16 mouse cellular contexts compared by ENCODE assay signal in genomic region chr7:126430167-126430566, GRCm38 (mm10). TPM values are rescaled to one million over a fixed set of nuclear protein-coding genes. Genes with fewer than 3 reads are reported as not detected.
DNase-seq lines count a peak whose midpoint lies in the region; ATAC-seq and TF ChIP-seq lines count a peak whose summit lies in the region.
"Had no signal": no experiment of that assay in that cellular context is flagged by ENCODE, and none has a peak within 500 bp of the region (broad histone marks: within the 10 kb centered on the region; RNA-seq: fewer than 3 reads in every experiment).

No protein-coding gene starts in this region.

- no peak overlapping the region; the same call in 1 of the 2 replicates for H3K27ac ChIP-seq in gastrocnemius, adult 2 months
- no peak overlapping the region for H3K27ac ChIP-seq in embryonic facial prominence, embryonic 15.5 days (replicated peaks)
- H3K27ac ChIP-seq in neural tube, embryonic 15.5 days (replicated peaks): no peak overlapping the region

- no peak overlapping the region for H3K9ac ChIP-seq in embryonic facial prominence, embryonic 15.5 days
- H3K9ac ChIP-seq in neural tube, embryonic 15.5 days (replicated peaks): peak overlapping the region; percentile 87; the same call in 1 of the 2 replicates

- H3K27me3 ChIP-seq in megakaryocyte, embryonic 14.5 days (replicated peaks): no peaks in the 10 kb centered on the region
- H3K27me3 ChIP-seq in embryonic facial prominence, embryonic 15.5 days: no peaks in the 10 kb centered on the region
- no peaks in the 10 kb centered on the region for H3K27me3 ChIP-seq in neural tube, embryonic 15.5 days (replicated peaks)
- H3K27me3 ChIP-seq: intestine, embryonic 15.5 days had no signal

- peaks cover 16% of the 10 kb centered on the region for H3K9me3 ChIP-seq in megakaryocyte, embryonic 14.5 days
- H3K9me3 ChIP-seq in embryonic facial prominence, embryonic 15.5 days (replicated peaks): no peaks in the 10 kb centered on the region
- H3K9me3 ChIP-seq in neural tube, embryonic 15.5 days (replicated peaks): no peaks in the 10 kb centered on the region
- H3K9me3 ChIP-seq: intestine, embryonic 15.5 days had no signal

- H3K36me3 ChIP-seq in megakaryocyte, embryonic 14.5 days (replicated peaks; ENCODE audit: low read length): peaks cover 63% of the 10 kb centered on the region
- H3K36me3 ChIP-seq in embryonic facial prominence, embryonic 15.5 days: peaks cover 12% of the 10 kb centered on the region
- peaks cover 11% of the 10 kb centered on the region; the same call in 1 of the 2 replicates for H3K36me3 ChIP-seq in neural tube, embryonic 15.5 days

- H3K4me2 ChIP-seq in embryonic facial prominence, embryonic 15.5 days (replicated peaks): peak overlapping the region; percentile 85; the same call in 1 of the 2 replicates
- H3K4me2 ChIP-seq in neural tube, embryonic 15.5 days: peak overlapping the region; percentile 91

- peak overlapping the region; percentile 82 for H3K4me3 ChIP-seq in gastrocnemius, adult 2 months
- H3K4me3 ChIP-seq in megakaryocyte, embryonic 14.5 days (replicated peaks): peak overlapping the region; percentile 96
- no peak overlapping the region for H3K4me3 ChIP-seq in embryonic facial prominence, embryonic 15.5 days (replicated peaks)
- peak overlapping the region; percentile 79 for H3K4me3 ChIP-seq in neural tube, embryonic 15.5 days (replicated peaks)

- TF ChIP-seq CTCF in gastrocnemius, adult 2 months (IDR thresholded peaks at IDR 0.05): no peak

- peaks cover 54% of the 10 kb centered on the region for H3K4me1 ChIP-seq in megakaryocyte, embryonic 14.5 days
- peaks cover 18% of the 10 kb centered on the region for H3K4me1 ChIP-seq in embryonic facial prominence, embryonic 15.5 days
- H3K4me1 ChIP-seq in neural tube, embryonic 15.5 days: peaks cover 25% of the 10 kb centered on the region

- no peak for ATAC-seq in megakaryocyte, adult 5-6 weeks (ENCODE audit: poor library complexity, severe bottlenecking)
- ATAC-seq in embryonic facial prominence, embryonic 15.5 days (ENCODE audit: insufficient number of reproducible peaks, low FRiP score, low TSS enrichment, low read depth): no peak
- ATAC-seq in neural tube, embryonic 15.5 days (ENCODE audit: low FRiP score): no peak

- intact Hi-C loops in gastrocnemius, adult 2 months (cut with DNase I): loop anchor here (5.0 to 10.0 kb wide), 2 partner anchors 42 to 345 kb away; partner anchors contain the start of gene Ypel3
- intact Hi-C loops in left cerebral cortex, postnatal 4 days (cut with DNase I): no loop called here

- DNase-seq in gastrocnemius, adult 2 months: no peak
- no peak for DNase-seq in gastrocnemius, postnatal 25 days
- DNase-seq in left cerebral cortex, postnatal 4 days: no peak
- DNase-seq: cerebellum, adult 18-20 months; embryo, embryonic 11 days; heart, postnatal 4 days; layer of hippocampus, adult 9-11 months; lung, adult 2 months had no signal

RNA-seq across cellular contexts. Expression of gene Rabep2, which starts 1.6 kb away (rescaled TPM):
- 10 to 100 TPM; 14.0 to 14.9 TPM for total RNA-seq in gastrocnemius, adult 2 months (2021)
- total RNA-seq in gastrocnemius, postnatal 25 days (2021): 10 to 100 TPM; 11.2 to 14.6 TPM
- polyA plus RNA-seq in megakaryocyte, embryonic 14.5 days (2012; ENCODE audit: insufficient read depth, low replicate concordance): 97.9 and 143 TPM in 2 replicates
- 6.7 and 6.8 TPM in 2 replicates for total RNA-seq in megakaryocyte, adult 5-6 weeks (2015)
- total RNA-seq in megakaryocyte, adult 5-6 weeks (2017): 21.4 and 25.0 TPM in 2 replicates
- polyA plus RNA-seq in embryonic facial prominence, embryonic 15.5 days (2015; fragmentation: Nextera tagmentation; extraction: Ambion mirVana): 36.2 and 38.1 TPM in 2 replicates
- polyA plus RNA-seq in neural tube, embryonic 15.5 days (2015; fragmentation: Nextera tagmentation; extraction: Ambion mirVana): 22.2 and 22.9 TPM in 2 replicates
- 10 to 100 TPM; 18.6 to 19.9 TPM for total RNA-seq in left cerebral cortex, postnatal 4 days (2021)

RNA-seq across cellular contexts. Expression of gene Cd19, which starts 15.5 kb away (rescaled TPM):
- total RNA-seq in gastrocnemius, adult 2 months (2021): not detected
- total RNA-seq in gastrocnemius, postnatal 25 days (2021): under 1 TPM in 1 of 2 experiments, not detected in 1; 0.48 TPM
- not detected in 2 replicates for polyA plus RNA-seq in megakaryocyte, embryonic 14.5 days (2012; ENCODE audit: insufficient read depth, low replicate concordance)
- 0.20 and 1.1 TPM in 2 replicates for total RNA-seq in megakaryocyte, adult 5-6 weeks (2015)
- 0.24 TPM in 1 of 2 replicates, not detected in the other for total RNA-seq in megakaryocyte, adult 5-6 weeks (2017)
- polyA plus RNA-seq in embryonic facial prominence, embryonic 15.5 days (2015; fragmentation: Nextera tagmentation; extraction: Ambion mirVana): 0.07 TPM in 1 of 2 replicates, not detected in the other
- 0.22 and 0.26 TPM in 2 replicates for polyA plus RNA-seq in neural tube, embryonic 15.5 days (2015; fragmentation: Nextera tagmentation; extraction: Ambion mirVana)
- under 1 TPM; 0.16 to 0.32 TPM for total RNA-seq in left cerebral cortex, postnatal 4 days (2021)
- total RNA-seq: left cerebral cortex, postnatal 10 days; megakaryocyte progenitor cell, adult 5-6 weeks; MEL had no signal
- polyA plus RNA-seq: intestine, embryonic 15.5 days had no signal

RNA-seq across cellular contexts. Expression of gene Atp2a1, which starts 32.7 kb away (rescaled TPM):
- over 10,000 TPM; 21,521 to 26,495 TPM for total RNA-seq in gastrocnemius, adult 2 months (2021)
- total RNA-seq in gastrocnemius, postnatal 25 days (2021): over 10,000 TPM; 22,501 to 25,220 TPM
- polyA plus RNA-seq in megakaryocyte, embryonic 14.5 days (2012; ENCODE audit: insufficient read depth, low replicate concordance): 1.1 and 1.4 TPM in 2 replicates
- 0.07 and 0.52 TPM in 2 replicates for total RNA-seq in megakaryocyte, adult 5-6 weeks (2015)
- total RNA-seq in megakaryocyte, adult 5-6 weeks (2017): not detected in 2 replicates
- 103 and 140 TPM in 2 replicates for polyA plus RNA-seq in embryonic facial prominence, embryonic 15.5 days (2015; fragmentation: Nextera tagmentation; extraction: Ambion mirVana)
- polyA plus RNA-seq in neural tube, embryonic 15.5 days (2015; fragmentation: Nextera tagmentation; extraction: Ambion mirVana): 6.5 and 12.7 TPM in 2 replicates
- under 1 TPM in 1 of 2 experiments, not detected in 1; 0.12 TPM for total RNA-seq in left cerebral cortex, postnatal 4 days (2021)
- total RNA-seq: megakaryocyte progenitor cell, adult 5-6 weeks had no signal

RNA-seq across cellular contexts. Expression of gene Nfatc2ip, which starts 33.6 kb away (rescaled TPM):
- 1 to 10 TPM; 3.3 to 3.4 TPM for total RNA-seq in gastrocnemius, adult 2 months (2021)
- total RNA-seq in gastrocnemius, postnatal 25 days (2021): 1 to 10 TPM; 2.8 to 3.2 TPM
- polyA plus RNA-seq in megakaryocyte, embryonic 14.5 days (2012; ENCODE audit: insufficient read depth, low replicate concordance): 0.79 TPM in 1 of 2 replicates, not detected in the other
- total RNA-seq in megakaryocyte, adult 5-6 weeks (2015): 10.1 and 11.7 TPM in 2 replicates
- 13.9 and 16.6 TPM in 2 replicates for total RNA-seq in megakaryocyte, adult 5-6 weeks (2017)
- polyA plus RNA-seq in embryonic facial prominence, embryonic 15.5 days (2015; fragmentation: Nextera tagmentation; extraction: Ambion mirVana): 2.2 and 3.2 TPM in 2 replicates
- 2.4 and 2.8 TPM in 2 replicates for polyA plus RNA-seq in neural tube, embryonic 15.5 days (2015; fragmentation: Nextera tagmentation; extraction: Ambion mirVana)
- 10 to 100 TPM in 1 of 2 experiments, 1 to 10 TPM in 1; 8.4 to 10.4 TPM for total RNA-seq in left cerebral cortex, postnatal 4 days (2021)

RNA-seq across cellular contexts. Expression of gene Sh2b1, which starts 45.1 kb away (rescaled TPM):
- total RNA-seq in gastrocnemius, adult 2 months (2021): 10 to 100 TPM; 43.0 to 48.1 TPM
- total RNA-seq in gastrocnemius, postnatal 25 days (2021): 10 to 100 TPM; 41.5 to 43.9 TPM
- 94.0 and 146 TPM in 2 replicates for polyA plus RNA-seq in megakaryocyte, embryonic 14.5 days (2012; ENCODE audit: insufficient read depth, low replicate concordance)
- 18.2 and 20.6 TPM in 2 replicates for total RNA-seq in megakaryocyte, adult 5-6 weeks (2015)
- 9.9 and 10.6 TPM in 2 replicates for total RNA-seq in megakaryocyte, adult 5-6 weeks (2017)
- polyA plus RNA-seq in embryonic facial prominence, embryonic 15.5 days (2015; fragmentation: Nextera tagmentation; extraction: Ambion mirVana): 54.2 and 60.4 TPM in 2 replicates
- polyA plus RNA-seq in neural tube, embryonic 15.5 days (2015; fragmentation: Nextera tagmentation; extraction: Ambion mirVana): 69.4 and 69.6 TPM in 2 replicates
- total RNA-seq in left cerebral cortex, postnatal 4 days (2021): 10 to 100 TPM; 72.5 to 77.7 TPM

Comparison
In these comparisons a context has a peak if more than half of its experiments do, and no peak if none do; other contexts are left out.
1. RNA of gene Atp2a1, which starts 32.7 kb away (total RNA-seq): 21,521 to 26,495 TPM in gastrocnemius, adult 2 months and 22,501 to 25,220 TPM in gastrocnemius, postnatal 25 days; 0.12 TPM in left cerebral cortex, postnatal 4 days and 0.07 to 0.52 TPM in megakaryocyte, adult 5-6 weeks; every median in the first group is over 1,000 times any median in the second.